Mouse (Mus musculus): ENCODE results near the gene Atxn2. TPM values are rescaled to one million over a fixed set of nuclear protein-coding genes. Genes with fewer than 3 reads are reported as not detected.

The Atxn2 gene
- total and polyA plus RNA-seq, 2 experiments from 2014 or later, result 80.3 to 92.3 TPM

- ATAC-seq (no peak), DNase-seq (no peak)
- H3K36me3 ChIP-seq (ENCODE audit: insufficient read depth), result no peaks in the 10 kb centered on the region
- no peaks in the 10 kb centered on the region for H3K4me1 ChIP-seq (ENCODE audit: insufficient read depth)
- WGBS, result 42% methylated on average over 6 of the region's 6 CpGs
- H3K4me2 ChIP-seq (ENCODE audit: low read depth), result no peak overlapping the region
- H3K27ac ChIP-seq (ENCODE audit: low read depth, low read length), result no peak overlapping the region
- H3K27me3 ChIP-seq (ENCODE audit: insufficient read depth, low read length), result no peaks in the 10 kb centered on the region
- no peak for TF ChIP-seq CTCF (IDR thresholded peaks at IDR 0.05; ENCODE audit: low read depth)
- H3K9me3 ChIP-seq (ENCODE audit: low read length), result no peaks in the 10 kb centered on the region
- H3K9ac ChIP-seq, result no peak overlapping the region
- H3K4me3 ChIP-seq (ENCODE audit: low read depth, low read length), result no peak overlapping the region
These were observed 14.4 kb upstream of the Atxn2 start for GRCm38 (mm10) chr5:121696761-121697160.

- Histone ChIP-seq H3K9me3 (ENCODE audit: low read length) (no peaks in the 10 kb centered on the region), H3K27me3 (ENCODE audit: insufficient read depth, low read length) (no peaks in the 10 kb centered on the region), H3K36me3 (ENCODE audit: insufficient read depth) (no peaks in the 10 kb centered on the region), H3K4me3 (ENCODE audit: low read depth, low read length) (no peak overlapping the region), H3K4me2 (ENCODE audit: low read depth) (no peak overlapping the region), H3K9ac (0 out of 2 replicates have a peak overlapping the region, but pooled peaks have one; percentile 10), H3K27ac (ENCODE audit: low read depth, low read length) (no peak overlapping the region), H3K4me1 (ENCODE audit: insufficient read depth) (no peaks in the 10 kb centered on the region)
- WGBS, result 61% methylated on average over 5 of the region's 5 CpGs
- no peak for TF ChIP-seq CTCF (IDR thresholded peaks at IDR 0.05; ENCODE audit: low read depth)
- no peak for DNase-seq
- no peak for ATAC-seq
These were observed 11.2 kb upstream of the Atxn2 start for GRCm38 (mm10) chr5:121699891-121700290.

- no peak for ATAC-seq
- Histone ChIP-seq H3K4me3 (ENCODE audit: low read depth, low read length) (no peak overlapping the region), H3K36me3 (ENCODE audit: insufficient read depth) (no peaks in the 10 kb centered on the region), H3K9ac (0 out of 2 replicates have a peak overlapping the region, but pooled peaks have one; percentile 10), H3K27me3 (ENCODE audit: insufficient read depth, low read length) (no peaks in the 10 kb centered on the region), H3K4me2 (ENCODE audit: low read depth) (peak overlapping the region; percentile 27; the same call in 1 of the 2 replicates), H3K4me1 (ENCODE audit: insufficient read depth) (no peaks in the 10 kb centered on the region), H3K27ac (ENCODE audit: low read depth, low read length) (no peak overlapping the region), H3K9me3 (ENCODE audit: low read length) (no peaks in the 10 kb centered on the region)
- WGBS, result 18% methylated on average over 11 of the region's 11 CpGs
- no peak for TF ChIP-seq CTCF (IDR thresholded peaks at IDR 0.05; ENCODE audit: low read depth)
- no peak for DNase-seq
These were observed 10.6 kb upstream of the Atxn2 start for GRCm38 (mm10) chr5:121700496-121700895.

- no peaks in the 10 kb centered on the region for H3K9me3 ChIP-seq (ENCODE audit: low read length)
- H3K4me1 ChIP-seq (ENCODE audit: insufficient read depth), result no peaks in the 10 kb centered on the region
These were observed 9.9 kb upstream of the Atxn2 start for GRCm38 (mm10) chr5:121701111-121701769.

GRCm38 (mm10) chr5:121703341-121703740 is 7.8 kb upstream of the Atxn2 start:
- Histone ChIP-seq H3K9me3 (ENCODE audit: low read length) (no peaks in the 10 kb centered on the region), H3K4me2 (ENCODE audit: low read depth) (no peak overlapping the region), H3K36me3 (ENCODE audit: insufficient read depth) (no peaks in the 10 kb centered on the region), H3K27me3 (ENCODE audit: insufficient read depth, low read length) (no peaks in the 10 kb centered on the region), H3K4me1 (ENCODE audit: insufficient read depth) (no peaks in the 10 kb centered on the region), H3K9ac (no peak overlapping the region), H3K4me3 (ENCODE audit: low read depth, low read length) (no peak overlapping the region), H3K27ac (ENCODE audit: low read depth, low read length) (no peak overlapping the region)
- ATAC-seq (no peak), DNase-seq (no peak)
- no peak for TF ChIP-seq CTCF (IDR thresholded peaks at IDR 0.05; ENCODE audit: low read depth)
- WGBS, result 56% methylated on average over 1 of the region's 1 CpGs

More at GRCm38 (mm10) chr5:121701111-121701769, 9.9 kb upstream of the Atxn2 start:
- no peak overlapping the region for H3K4me3 ChIP-seq (ENCODE audit: low read depth, low read length)
- ATAC-seq, result no peak
- no peaks in the 10 kb centered on the region for H3K36me3 ChIP-seq (ENCODE audit: insufficient read depth)
- H3K27ac ChIP-seq (ENCODE audit: low read depth, low read length), result no peak overlapping the region
- no peak for DNase-seq
- no peak overlapping the region for H3K9ac ChIP-seq
- TF ChIP-seq CTCF (IDR thresholded peaks at IDR 0.05; ENCODE audit: low read depth), result no peak
- no peaks in the 10 kb centered on the region for H3K27me3 ChIP-seq (ENCODE audit: insufficient read depth, low read length)
- H3K4me2 ChIP-seq (ENCODE audit: low read depth), result no peak overlapping the region
- 59% methylated on average over 8 of the region's 8 CpGs for WGBS

GRCm38 (mm10) chr5:121704512-121705248 is 6.5 kb upstream of the Atxn2 start:
- H3K9me3 ChIP-seq (ENCODE audit: low read length), result no peaks in the 10 kb centered on the region
- 0 out of 2 replicates have a peak overlapping the region, but pooled peaks have one; percentile 2 for H3K9ac ChIP-seq
- DNase-seq (peak; percentile 58), ATAC-seq (peak; percentile 82)
- no peaks in the 10 kb centered on the region for H3K4me1 ChIP-seq (ENCODE audit: insufficient read depth)
- H3K4me2 ChIP-seq (ENCODE audit: low read depth), result peak overlapping the region; percentile 33
- no peak overlapping the region for H3K27ac ChIP-seq (ENCODE audit: low read depth, low read length)
- WGBS, result 2% methylated on average over 20 of the region's 20 CpGs
- H3K4me3 ChIP-seq (ENCODE audit: low read depth, low read length), result peak overlapping the region; percentile 6; the same call in 1 of the 2 replicates
- H3K27me3 ChIP-seq (ENCODE audit: insufficient read depth, low read length), result no peaks in the 10 kb centered on the region
- no peak for TF ChIP-seq CTCF (IDR thresholded peaks at IDR 0.05; ENCODE audit: low read depth)
- H3K36me3 ChIP-seq (ENCODE audit: insufficient read depth), result no peaks in the 10 kb centered on the region

- Histone ChIP-seq H3K27ac (ENCODE audit: low read depth, low read length) (no peak overlapping the region), H3K27me3 (ENCODE audit: insufficient read depth, low read length) (no peaks in the 10 kb centered on the region), H3K36me3 (ENCODE audit: insufficient read depth) (no peaks in the 10 kb centered on the region), H3K4me3 (ENCODE audit: low read depth, low read length) (peak overlapping the region; percentile 86; the same call in 1 of the 2 replicates), H3K9ac (no peak overlapping the region; the same call in 1 of the 2 replicates), H3K9me3 (ENCODE audit: low read length) (no peaks in the 10 kb centered on the region), H3K4me1 (ENCODE audit: insufficient read depth) (peaks cover 9% of the 10 kb centered on the region), H3K4me2 (ENCODE audit: low read depth) (peak overlapping the region; percentile 94)
- no peak for ATAC-seq
- DNase-seq, result no peak
- WGBS, result 44% methylated on average over 2 of the region's 2 CpGs
- no peak for TF ChIP-seq CTCF (IDR thresholded peaks at IDR 0.05; ENCODE audit: low read depth)
These were observed 735 bp upstream of the Atxn2 start for GRCm38 (mm10) chr5:121710402-121710801.

Data from forebrain, postnatal 0 days (tissue).